Mouse (Mus musculus) midbrain, postnatal 0 days (tissue): Measurements from ENCODE around the gene Fam217b. TPM values are rescaled to one million over a fixed set of nuclear protein-coding genes. Genes with fewer than 3 reads are reported as not detected.

Experiments used
- ATAC-seq: fragments of 200-750 bp; cut with Nextera tagmentation; 2 replicates; pipeline ENCODE4 v1.8.0; 2017; ENCODE audit warnings: moderate number of reproducible peaks, mild to moderate bottlenecking, moderate TSS enrichment, moderate library complexity; ENCODE audit not compliant: low FRiP score
- DNase-seq: peaks from one replicate; pipeline ENCODE4 v3.0.0-alpha.2; 2015; ENCODE audit warnings: low spot score
- H3K27ac ChIP-seq: fragments of 300-500 bp; sonication (generic); 2 replicates; pipeline ENCODE4 v1.5.1; 2014; ENCODE audit warnings: low read depth, mild to moderate bottlenecking, low read length, mixed read lengths
- H3K27me3 ChIP-seq: fragments of 300-500 bp; sonication (generic); 2 replicates; pipeline ENCODE4 v1.6.1; 2014; ENCODE audit warnings: low read length, control low read depth, mixed read lengths; ENCODE audit not compliant: insufficient read depth
- H3K36me3 ChIP-seq: fragments of 300-500 bp; sonication (generic); 2 replicates; pipeline ENCODE4 v1.6.1; 2014; ENCODE audit warnings: low read length, control low read depth, mixed read lengths; ENCODE audit not compliant: insufficient read depth
- H3K4me1 ChIP-seq: fragments of 300-500 bp; sonication (generic); 2 replicates; pipeline ENCODE4 v1.6.1; 2014; ENCODE audit warnings: mild to moderate bottlenecking, control low read depth, antibody characterized with exemption, low read length, mixed read lengths; ENCODE audit not compliant: insufficient read depth
- H3K4me2 ChIP-seq: fragments of 300-500 bp; sonication (generic); 2 replicates; pipeline ENCODE4 v1.6.1; 2014; ENCODE audit warnings: low read depth, mild to moderate bottlenecking, low read length, mixed read lengths; ENCODE audit not compliant: poor library complexity, severe bottlenecking
- H3K4me3 ChIP-seq: fragments of 300-500 bp; sonication (generic); 2 replicates; pipeline ENCODE4 v1.5.1; 2014; ENCODE audit warnings: low read depth, mild to moderate bottlenecking, low read length, moderate library complexity
- H3K9ac ChIP-seq: fragments of 300-500 bp; sonication (generic); replicated peaks from 2 replicates; pipeline ENCODE4 v1.6.1; 2014; ENCODE audit warnings: mild to moderate bottlenecking, low read length, moderate library complexity, mixed read lengths; ENCODE audit not compliant: poor library complexity, severe bottlenecking
- H3K9me3 ChIP-seq: fragments of 300-500 bp; sonication (generic); 2 replicates; pipeline ENCODE4 v1.6.1; 2016; ENCODE audit warnings: low read length, control low read depth
- CTCF ChIP-seq: IDR thresholded peaks from 2 replicates; pipeline ENCODE4 v1.5.1; 2016; ENCODE audit warnings: antibody characterized with exemption, mild to moderate bottlenecking
- WGBS: fragments of 180-500 bp; shearing (Covaris S2); extraction: QIAGEN DNeasy Blood & Tissue Kit; methylation state at CpG from one replicate; pipeline ENCODE4 v1.1.7; 2014; 5-methylcytosine and 5-hydroxymethylcytosine counted together
- polyA plus RNA-seq: library from polyadenylated mRNA; unstranded; fragments of >200 nt; fragmentation: Nextera tagmentation; extraction: Ambion mirVana; gene quantifications from 2 replicates; pipeline ENCODE4 v1.2.1, GENCODE M21; 2015
- total RNA-seq: library from RNA; depleted of rRNA; stranded (reverse); fragments of >200 nt; gene quantifications from 2 replicates; pipeline ENCODE4 v1.2.3, GENCODE M21; 2014

Fam217b gene
- total and polyA plus RNA-seq, 2 experiments from 2014 or later = 25.8 to 26.4 TPM

DNA sequence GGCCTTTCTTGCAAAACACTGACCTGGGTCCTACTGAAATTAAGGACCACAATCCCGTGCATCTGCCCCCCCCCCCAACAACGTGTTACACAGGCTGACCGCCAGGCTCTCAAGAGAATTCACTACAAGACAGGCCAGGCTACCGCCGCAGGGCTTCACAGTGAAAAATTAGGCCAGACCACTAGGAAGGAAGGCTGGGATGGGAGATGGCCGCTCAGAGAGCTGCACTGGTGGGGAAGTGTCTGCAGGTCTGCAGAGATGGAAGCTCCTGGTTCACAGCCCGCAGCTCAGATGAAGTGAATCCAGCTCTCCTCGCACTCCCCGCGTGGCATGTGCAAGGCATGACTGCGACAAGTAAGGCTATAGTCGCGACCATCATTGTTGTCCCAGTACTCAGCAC lies 1.2 kb upstream of the Fam217b start:
- no peak overlapping the region for H3K27ac ChIP-seq
- H3K9me3 ChIP-seq = no peaks in the 10 kb centered on the region
- 69% methylated on average over 13 of the region's 13 CpGs for WGBS
- peaks cover 6% of the 10 kb centered on the region; the same call in 1 of the 2 replicates for H3K36me3 ChIP-seq
- H3K9ac ChIP-seq = no peak overlapping the region; the same call in 1 of the 2 replicates
- peak overlapping the region; percentile 68 for H3K4me3 ChIP-seq
- H3K4me1 ChIP-seq = peaks cover 11% of the 10 kb centered on the region; the same call in 1 of the 2 replicates
- H3K27me3 ChIP-seq = 0 out of 2 replicates have a peak, but pooled peaks cover 4% of the 10 kb centered on the region
- peak overlapping the region; percentile 99 for H3K4me2 ChIP-seq
- ATAC-seq (0 out of 2 replicates have a peak, but pooled peaks have one; percentile 1), DNase-seq (no peak)
- no peak for TF ChIP-seq CTCF

DNA sequence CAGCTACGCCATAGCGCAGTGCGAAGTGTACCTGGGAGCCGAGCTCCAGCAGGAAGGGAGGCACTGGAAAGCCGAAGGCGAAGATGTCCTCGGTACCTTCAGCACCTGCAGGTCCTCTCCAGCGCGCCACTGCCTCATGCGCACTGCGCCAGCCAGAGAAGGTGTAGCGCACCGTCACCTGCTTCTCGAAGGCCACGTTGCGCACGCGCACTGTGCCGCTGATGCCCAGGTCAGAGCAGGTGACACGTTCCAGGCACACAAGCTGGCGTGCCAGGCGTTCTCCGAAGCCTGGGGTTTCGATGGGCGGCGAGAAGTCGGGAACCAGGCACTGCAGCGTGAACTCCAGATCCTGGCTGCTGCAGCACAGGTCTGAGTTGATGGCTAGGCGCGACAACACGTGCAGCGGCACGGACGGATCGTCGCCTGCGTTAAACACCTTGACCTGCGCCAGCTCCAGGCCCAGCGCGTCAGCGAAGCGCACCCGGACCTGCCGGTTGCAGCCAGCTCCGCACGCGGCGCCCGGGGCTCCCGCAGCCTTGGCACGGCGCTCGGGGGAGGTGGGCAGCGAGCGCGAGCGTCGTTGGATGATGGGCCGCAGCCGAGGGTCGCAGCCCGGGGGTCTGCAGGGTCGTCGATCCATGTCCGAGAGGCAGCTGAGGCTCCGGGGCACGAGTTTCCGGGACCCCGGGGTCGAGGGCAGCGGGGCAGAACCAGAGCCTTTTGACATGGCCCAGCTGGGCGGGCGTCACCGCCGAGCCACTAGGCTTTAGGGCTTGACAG lies 653 bp upstream of the Fam217b start:
- Histone ChIP-seq H3K9ac (peak overlapping the region; percentile 67), H3K4me2 (peak overlapping the region; percentile 99), H3K27me3 (0 out of 2 replicates have a peak, but pooled peaks cover 4% of the 10 kb centered on the region), H3K4me3 (peak overlapping the region; percentile 68), H3K27ac (peak overlapping the region; percentile 74; the same call in 1 of the 2 replicates), H3K36me3 (peaks cover 7% of the 10 kb centered on the region; the same call in 1 of the 2 replicates), H3K9me3 (no peaks in the 10 kb centered on the region), H3K4me1 (peaks cover 11% of the 10 kb centered on the region; the same call in 1 of the 2 replicates)
- TF ChIP-seq CTCF = no peak
- ATAC-seq (peak; percentile 17), DNase-seq (peak; percentile 38)
- WGBS = 18% methylated on average over 71 of the region's 75 CpGs

DNA sequence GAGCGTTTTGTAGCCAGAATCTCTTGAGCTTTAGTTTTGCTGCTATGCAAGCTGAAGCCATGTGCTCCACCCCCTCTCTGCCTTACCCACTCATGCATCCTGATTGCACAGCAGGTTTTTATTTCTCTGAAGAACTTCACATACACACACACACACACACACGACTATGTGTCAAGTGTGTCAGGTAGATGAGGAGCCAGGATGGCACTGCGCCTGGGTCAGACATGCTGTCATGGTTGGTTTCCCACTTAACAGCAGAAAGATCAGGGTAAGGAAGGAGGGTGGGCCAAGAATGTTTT lies 775 bp downstream of the Fam217b start:
- ATAC-seq = peak; percentile 53
- 24% methylated on average over 3 of the region's 3 CpGs for WGBS
- Histone ChIP-seq H3K27me3 (0 out of 2 replicates have a peak, but pooled peaks cover 4% of the 10 kb centered on the region), H3K9ac (peak overlapping the region; percentile 67), H3K36me3 (peaks cover 7% of the 10 kb centered on the region; the same call in 1 of the 2 replicates), H3K4me2 (peak overlapping the region; percentile 99), H3K4me3 (peak overlapping the region; percentile 68), H3K9me3 (no peaks in the 10 kb centered on the region), H3K4me1 (peaks cover 11% of the 10 kb centered on the region; the same call in 1 of the 2 replicates), H3K27ac (peak overlapping the region; percentile 74)
- TF ChIP-seq CTCF = 0 out of 2 replicates have a peak, but pooled peaks have one; percentile 5
- DNase-seq = peak; percentile 84

DNA sequence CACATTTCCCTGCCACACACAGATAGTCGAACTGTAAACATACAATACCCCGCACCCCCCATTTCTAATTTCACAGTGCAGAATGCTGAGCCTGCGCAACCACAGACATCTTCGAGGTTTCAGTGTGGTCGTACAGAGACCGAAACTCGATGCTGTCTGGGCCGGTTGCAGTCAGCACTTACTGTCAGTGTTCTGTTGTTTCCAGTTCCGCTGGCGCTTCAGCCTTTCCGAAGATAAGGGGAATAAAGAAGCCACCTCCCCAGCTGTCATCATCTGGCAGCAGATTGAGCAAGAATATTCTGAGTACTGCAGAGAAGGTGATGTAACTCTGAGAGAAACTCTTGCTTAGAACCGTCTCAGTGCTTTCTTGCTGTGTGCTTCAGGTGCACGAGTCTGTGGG lies 2.1 kb downstream of the Fam217b start:
- ATAC-seq = no peak
- no peak for TF ChIP-seq CTCF
- Histone ChIP-seq H3K27me3 (0 out of 2 replicates have a peak, but pooled peaks cover 4% of the 10 kb centered on the region), H3K4me3 (no peak overlapping the region), H3K4me2 (no peak overlapping the region), H3K36me3 (peaks cover 7% of the 10 kb centered on the region; the same call in 1 of the 2 replicates), H3K9ac (no peak overlapping the region), H3K9me3 (no peaks in the 10 kb centered on the region), H3K4me1 (peaks cover 11% of the 10 kb centered on the region; the same call in 1 of the 2 replicates), H3K27ac (no peak overlapping the region)
- no peak for DNase-seq
- WGBS = 83% methylated on average over 13 of the region's 13 CpGs

DNA sequence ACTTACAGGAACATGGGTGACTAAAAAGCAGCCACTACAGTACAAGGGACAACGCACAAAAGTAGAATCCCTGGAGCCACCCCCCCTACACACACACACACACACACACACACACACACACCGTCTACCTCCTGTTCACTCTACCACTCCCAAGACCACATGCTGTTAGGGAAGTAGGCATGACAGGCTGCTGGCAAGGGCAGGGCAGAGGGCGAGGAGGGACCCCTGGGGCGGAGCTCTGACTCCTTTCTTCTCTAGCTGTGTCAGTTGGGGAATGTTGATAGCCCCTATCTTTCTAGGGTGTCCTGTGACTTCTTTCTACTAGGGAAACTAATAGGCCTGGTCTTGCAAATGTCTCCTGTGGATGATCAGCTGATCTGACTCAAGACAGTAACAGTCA lies 2.6 kb downstream of the Fam217b start:
- DNase-seq = no peak
- H3K36me3 ChIP-seq = peaks cover 7% of the 10 kb centered on the region; the same call in 1 of the 2 replicates
- no peak for TF ChIP-seq CTCF
- ATAC-seq = no peak
- 0 out of 2 replicates have a peak, but pooled peaks cover 4% of the 10 kb centered on the region for H3K27me3 ChIP-seq
- H3K4me3 ChIP-seq = no peak overlapping the region
- H3K9me3 ChIP-seq = no peaks in the 10 kb centered on the region
- peaks cover 11% of the 10 kb centered on the region; the same call in 1 of the 2 replicates for H3K4me1 ChIP-seq
- H3K4me2 ChIP-seq = no peak overlapping the region
- no peak overlapping the region for H3K9ac ChIP-seq
- H3K27ac ChIP-seq = no peak overlapping the region
- 74% methylated on average over 4 of the region's 4 CpGs for WGBS

DNA sequence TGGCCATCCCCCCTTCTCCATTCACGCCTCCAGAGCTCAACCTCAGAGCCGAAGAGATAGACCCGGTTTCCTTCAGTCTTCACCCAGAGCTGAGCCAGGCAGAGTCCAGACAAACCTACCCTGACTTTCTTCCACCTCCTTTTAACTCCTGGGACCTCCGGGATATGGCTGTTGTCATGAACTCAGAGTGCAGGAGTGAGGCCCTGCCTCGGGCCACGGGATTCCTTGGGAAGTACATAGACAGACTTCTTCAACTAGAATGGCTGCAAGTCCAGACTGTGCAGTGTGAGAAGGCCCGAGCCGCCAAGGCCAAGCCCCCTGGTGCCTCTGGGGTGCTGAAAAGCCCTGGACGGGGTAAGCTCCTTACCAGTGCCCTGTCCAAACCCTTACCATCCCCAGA lies 6.3 kb downstream of the Fam217b start:
- no peaks in the 10 kb centered on the region; the same call in 1 of the 2 replicates for H3K4me1 ChIP-seq
- H3K4me2 ChIP-seq = no peak overlapping the region
- H3K27me3 ChIP-seq = no peaks in the 10 kb centered on the region; the same call in 1 of the 2 replicates
- no peak for TF ChIP-seq CTCF
- H3K9me3 ChIP-seq = no peaks in the 10 kb centered on the region
- peaks cover 7% of the 10 kb centered on the region; the same call in 1 of the 2 replicates for H3K36me3 ChIP-seq
- H3K4me3 ChIP-seq = no peak overlapping the region
- DNase-seq (no peak), ATAC-seq (no peak)
- 84% methylated on average over 9 of the region's 9 CpGs for WGBS
- H3K9ac ChIP-seq = no peak overlapping the region
- no peak overlapping the region for H3K27ac ChIP-seq
